Mouse (Mus musculus) ES-E14 (cell line): ENCODE data around the gene Wt1. TPM values are rescaled to one million over a fixed set of nuclear protein-coding genes. Genes with fewer than 3 reads are reported as not detected.

ENCODE experiments used
- DNase-seq: peaks from one replicate; pipeline ENCODE4 v3.0.0-alpha.2; 2013; ENCODE audit warnings: low read depth, low spot score
- H3K27ac ChIP-seq: 2 replicates; pipeline ENCODE4 v1.5.1; 2012; ENCODE audit warnings: low read depth, mild to moderate bottlenecking, low read length, moderate library complexity, mixed read lengths; ENCODE audit not compliant: poor library complexity, insufficient read depth, severe bottlenecking
- H3K36me3 ChIP-seq: 2 replicates; pipeline ENCODE4 v1.6.1; 2012; ENCODE audit warnings: mild to moderate bottlenecking, low read length, moderate library complexity, mixed read lengths; ENCODE audit not compliant: control insufficient read depth, poor library complexity, insufficient read depth, severe bottlenecking
- H3K4me1 ChIP-seq, 2 experiments: fragments of 150-350 bp in 1 of 2; sonication (generic) in 1 of 2; 2 replicates each; pipeline ENCODE4 v1.6.1; 2012; ENCODE audit warnings: low read length in 2 of 2, mild to moderate bottlenecking in 1 of 2, mixed read lengths in 1 of 2; ENCODE audit not compliant: control insufficient read depth in 2 of 2, insufficient read depth in 2 of 2, poor library complexity in 1 of 2
- H3K4me3 ChIP-seq, 2 experiments: fragments of 150-350 bp in 1 of 2; sonication (generic) in 1 of 2; 2 replicates each; pipeline ENCODE4 v1.5.1; 2012; ENCODE audit warnings: low read length in 2 of 2, low read depth in 1 of 2, mild to moderate bottlenecking in 1 of 2, mixed read lengths in 1 of 2; ENCODE audit not compliant: insufficient read depth in 1 of 2, poor library complexity in 1 of 2, severe bottlenecking in 1 of 2
- H3K9ac ChIP-seq: 2 replicates; pipeline ENCODE4 v1.6.1; 2012; ENCODE audit warnings: low read depth, mild to moderate bottlenecking, low read length, mixed read lengths; ENCODE audit not compliant: poor library complexity, insufficient read depth, severe bottlenecking
- H3K9me3 ChIP-seq: fragments of 150-350 bp; sonication (generic); 2 replicates; pipeline ENCODE4 v1.6.1; 2012; ENCODE audit warnings: low read depth, mild to moderate bottlenecking, low read length; ENCODE audit not compliant: control insufficient read depth, insufficient read depth
- CHD2 ChIP-seq: IDR thresholded peaks from 2 replicates; pipeline ENCODE4 v1.6.1; 2014; ENCODE audit warnings: mild to moderate bottlenecking, low read depth, low read length, inconsistent platforms
- HCFC1 ChIP-seq: IDR thresholded peaks from 2 replicates; pipeline ENCODE4 v1.6.1; 2012; ENCODE audit warnings: low read length, inconsistent platforms, borderline replicate concordance; ENCODE audit not compliant: insufficient read depth
- MAFK ChIP-seq: IDR thresholded peaks from 2 replicates; pipeline ENCODE4 v1.6.1; 2014; ENCODE audit warnings: mild to moderate bottlenecking, low read depth, low read length, inconsistent platforms; ENCODE audit not compliant: insufficient read depth
- ZC3H11A ChIP-seq: IDR thresholded peaks from 2 replicates; pipeline ENCODE4 v1.6.1; 2012; ENCODE audit warnings: low read depth, mild to moderate bottlenecking, inconsistent platforms, low read length, borderline replicate concordance
- ZNF384 ChIP-seq: IDR thresholded peaks from 2 replicates; pipeline ENCODE4 v1.6.1; 2012; ENCODE audit warnings: low read depth, low read length, inconsistent platforms
- in situ Hi-C, 2 experiments: fragments of 600-800 bp; cut with MboI; formaldehyde crosslinking; loops; one replicate each; pipeline ENCODE4 v1.15.1; 2025; ENCODE audit warnings: low sequenced_read_pairs in 2 of 2, inconsistent platforms in 1 of 2; ENCODE audit not compliant: unreplicated experiment in 2 of 2
- total RNA-seq: library from RNA; depleted of rRNA; stranded (reverse); fragments of 300-350 nt; gene quantifications from 2 replicates; pipeline ENCODE4 v1.2.3, GENCODE M21; 2012

Wt1 gene
- total RNA-seq, 1 experiment: 5.2 TPM

DNA sequence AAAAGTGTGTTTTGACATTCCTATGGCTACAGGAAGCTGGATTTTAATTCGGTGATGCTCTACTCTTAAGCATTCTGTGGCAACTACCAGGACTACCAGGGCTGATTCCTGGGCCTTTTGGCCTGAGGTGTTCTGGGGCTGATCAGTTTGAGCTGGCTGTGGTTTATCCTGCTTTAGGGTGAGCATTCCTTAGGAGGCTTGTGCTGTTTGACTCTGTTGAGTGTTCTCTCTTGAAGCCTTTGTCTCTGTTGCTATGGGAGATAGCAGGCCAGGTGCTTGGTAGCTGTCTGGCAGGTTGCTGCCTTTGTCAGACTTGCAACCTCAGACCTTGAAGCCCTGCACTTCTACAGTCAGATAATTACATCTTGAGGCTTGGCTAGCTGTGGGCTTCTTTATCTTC is 26.7 kb downstream of the Wt1 start:
- Histone ChIP-seq H3K27ac (no peak overlapping the region), H3K4me3 (no peak overlapping the region), H3K4me1 (no peaks in the 10 kb centered on the region), H3K36me3 (no peaks in the 10 kb centered on the region), H3K9me3 (no peaks in the 10 kb centered on the region), H3K9ac (no peak overlapping the region)
- DNase-seq: no peak
- in situ Hi-C loops: no loop called here
- TF ChIP-seq HCFC1 (no peak), ZNF384 (no peak), CHD2 (no peak), MAFK (no peak), ZC3H11A (no peak)

DNA sequence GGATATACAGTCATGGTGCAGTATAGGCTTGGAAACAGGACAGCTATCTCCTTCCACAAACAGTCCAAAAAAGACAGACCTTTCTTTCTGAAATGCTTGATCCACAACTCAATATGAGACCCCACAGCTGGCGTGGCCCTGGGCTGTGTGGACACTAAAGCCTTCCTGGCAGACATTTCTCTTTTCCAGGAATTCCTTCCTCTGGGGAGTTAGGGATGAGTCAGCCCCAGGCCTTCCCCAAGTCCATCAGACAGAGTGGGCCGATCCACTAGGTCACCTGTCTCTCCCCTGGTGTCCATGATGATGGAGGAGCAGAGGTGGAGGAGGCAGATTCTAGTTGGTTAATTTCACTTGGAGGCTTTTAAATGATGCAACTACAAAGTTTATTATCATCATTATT is 34.6 kb downstream of the Wt1 start:
- Histone ChIP-seq H3K27ac (no peak overlapping the region), H3K4me1 (no peaks in the 10 kb centered on the region), H3K36me3 (no peaks in the 10 kb centered on the region), H3K4me3 (no peak overlapping the region), H3K9ac (no peak overlapping the region), H3K9me3 (no peaks in the 10 kb centered on the region)
- TF ChIP-seq ZNF384 (no peak), ZC3H11A (no peak), MAFK (no peak), HCFC1 (no peak), CHD2 (no peak)
- in situ Hi-C loops: no loop called here
- DNase-seq: no peak

- H3K27ac ChIP-seq: no peak overlapping the region
- DNase-seq: no peak
These were observed 36.4 kb downstream of the Wt1 start for GRCm38 (mm10) chr2:105162763-105163162.

GRCm38 (mm10) chr2:105168137-105168536 is 41.8 kb downstream of the Wt1 start:
- no peak for DNase-seq
- TF ChIP-seq ZNF384: no peak
- TF ChIP-seq ZC3H11A: no peak
- TF ChIP-seq MAFK: no peak
- no peak for TF ChIP-seq HCFC1
- no peak for TF ChIP-seq CHD2
- no peak overlapping the region for H3K27ac ChIP-seq
- H3K4me3 ChIP-seq: no peak overlapping the region
- H3K9ac ChIP-seq: no peak overlapping the region
- no peaks in the 10 kb centered on the region for H3K4me1 ChIP-seq
- no peaks in the 10 kb centered on the region for H3K9me3 ChIP-seq
- H3K36me3 ChIP-seq: no peaks in the 10 kb centered on the region
- in situ Hi-C loops: no loop called here

More at GRCm38 (mm10) chr2:105162763-105163162, 36.4 kb downstream of the Wt1 start:
- TF ChIP-seq MAFK: no peak
- TF ChIP-seq HCFC1: no peak
- TF ChIP-seq CHD2: no peak
- no peak overlapping the region for H3K4me3 ChIP-seq
- H3K9ac ChIP-seq: no peak overlapping the region
- H3K4me1 ChIP-seq: no peaks in the 10 kb centered on the region
- in situ Hi-C loops: no loop called here
- no peaks in the 10 kb centered on the region for H3K36me3 ChIP-seq
- no peaks in the 10 kb centered on the region for H3K9me3 ChIP-seq

DNA sequence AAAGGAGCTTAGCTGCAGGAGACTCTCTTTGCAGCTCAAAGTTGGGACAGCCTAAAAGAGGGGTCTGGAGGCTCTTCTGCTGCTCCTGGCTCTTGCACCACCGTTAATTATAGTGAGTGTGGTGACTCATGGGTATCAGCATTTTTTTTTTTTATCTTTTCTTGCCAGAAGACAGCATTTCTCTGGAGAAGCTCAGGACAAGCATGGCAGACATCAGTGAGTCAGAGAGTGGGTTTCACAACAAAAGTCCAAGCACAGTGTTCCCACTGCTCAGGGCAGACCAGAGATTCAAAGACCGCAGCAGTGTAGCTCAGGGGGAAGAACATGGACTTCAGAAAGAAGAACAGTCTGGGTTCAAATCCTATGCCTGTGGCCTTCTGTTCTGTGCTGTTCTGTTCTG is 47.9 kb downstream of the Wt1 start:
- Histone ChIP-seq H3K4me1 (no peaks in the 10 kb centered on the region), H3K9ac (no peak overlapping the region), H3K4me3 (no peak overlapping the region), H3K36me3 (no peaks in the 10 kb centered on the region), H3K27ac (no peak overlapping the region), H3K9me3 (no peaks in the 10 kb centered on the region)
- TF ChIP-seq HCFC1 (no peak), MAFK (no peak), CHD2 (no peak), ZNF384 (no peak)
- in situ Hi-C loops: no loop called here
- no peak for DNase-seq
